Mouse (Mus musculus) heart, adult 2 months (tissue): ENCODE results near the gene Pcbd2. TPM values are rescaled to one million over a fixed set of nuclear protein-coding genes. Genes with fewer than 3 reads are reported as not detected.

Source experiments
- DNase-seq, 2 experiments: peaks; one replicate each; pipeline ENCODE4 v3.0.0; 2021
- H3K27ac ChIP-seq: fragments of 200-600 bp; 2 replicates; pipeline ENCODE4 v1.8.1; 2022
- H3K27me3 ChIP-seq: fragments of 200-500 bp; 2 replicates; pipeline ENCODE4 v1.6.1; 2012; ENCODE audit warnings: mild to moderate bottlenecking, low read length, inconsistent platforms, mixed read lengths; ENCODE audit not compliant: control insufficient read depth, insufficient read depth
- H3K36me3 ChIP-seq: fragments of 200-500 bp; 2 replicates; pipeline ENCODE4 v1.6.1; 2012; ENCODE audit warnings: low read length, inconsistent platforms; ENCODE audit not compliant: control insufficient read depth, insufficient read depth
- H3K4me1 ChIP-seq: fragments of 200-500 bp; 2 replicates; pipeline ENCODE4 v1.6.1; 2011; ENCODE audit warnings: low read length; ENCODE audit not compliant: control insufficient read depth, insufficient read depth
- H3K4me3 ChIP-seq: fragments of 200-600 bp; 2 replicates; pipeline ENCODE4 v1.8.1; 2022
- H3K79me2 ChIP-seq: fragments of 200-500 bp; replicated peaks from 2 replicates; pipeline ENCODE4 v1.6.1; 2012; ENCODE audit warnings: mild to moderate bottlenecking, inconsistent platforms, low read length, moderate library complexity, mixed read lengths; ENCODE audit not compliant: control insufficient read depth, insufficient read depth
- H3K9ac ChIP-seq: fragments of 200-500 bp; 2 replicates; pipeline ENCODE4 v1.6.1; 2012; ENCODE audit warnings: low read depth, mild to moderate bottlenecking, control low read depth, inconsistent platforms, low read length, mixed read lengths
- CTCF ChIP-seq: fragments of 200-600 bp; IDR thresholded peaks from 2 replicates; pipeline ENCODE4 v1.8.1; 2022; ENCODE audit warnings: antibody characterized with exemption, mild to moderate bottlenecking, moderate library complexity
- EP300 ChIP-seq: fragments of 200-500 bp; IDR thresholded peaks from 2 replicates; pipeline ENCODE4 v1.6.1; 2011; ENCODE audit warnings: low read depth, low read length, control low read depth; ENCODE audit not compliant: insufficient read depth
- POLR2A ChIP-seq: fragments of 200-500 bp; IDR thresholded peaks from 2 replicates; pipeline ENCODE4 v1.6.1; 2011; ENCODE audit warnings: mild to moderate bottlenecking, low read depth, low read length, control low read depth; ENCODE audit not compliant: insufficient read depth
- WGBS: fragments of 180-500 bp; shearing (Covaris S2); methylation state at CpG from one replicate; pipeline ENCODE4 v1.1.7; 2018; 5-methylcytosine and 5-hydroxymethylcytosine counted together
- intact Hi-C: fragments of 180-260 bp; cut with DNase I; formaldehyde crosslinking; loops from one replicate; pipeline ENCODE4 v1.15.1; 2025
- polyA plus RNA-seq: library from polyadenylated mRNA; depleted of rRNA; stranded (reverse); fragments of >200 nt; gene quantifications from 2 replicates; pipeline ENCODE4 v1.2.3, GENCODE M21; 2012
- total RNA-seq, 2 experiments: library from RNA; stranded (reverse); gene quantifications; 2 replicates each; pipeline ENCODE4 v1.2.3; 2021

Pcbd2 gene
- total and polyA plus RNA-seq, 3 experiments = 34.6 to 47.6 (median 46.7) TPM

DNA sequence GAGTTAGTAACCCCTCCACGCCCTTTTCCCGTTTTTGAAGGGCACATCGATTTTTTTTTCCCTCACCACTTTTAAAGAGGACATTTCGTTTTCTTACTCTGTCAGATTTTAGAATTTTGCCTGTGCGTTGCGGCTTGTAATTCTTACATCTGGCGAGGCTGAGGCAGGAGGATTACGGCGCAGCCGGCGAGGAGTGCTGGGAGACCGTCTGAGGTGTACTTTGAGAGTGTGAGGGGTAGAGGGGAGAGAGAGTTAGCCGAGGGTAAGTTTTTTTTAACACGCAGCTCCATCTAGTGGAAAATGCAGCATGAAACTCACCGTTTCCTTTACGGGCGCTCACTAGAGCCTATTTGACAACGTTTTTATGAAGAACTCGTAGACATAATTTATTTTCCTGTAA, 671 bp downstream of the Pcbd2 start:
- DNase-seq = peak; percentile 69 to 77
- Histone ChIP-seq H3K79me2 (0 out of 2 replicates have a peak, but pooled peaks cover 2% of the 10 kb centered on the region), H3K9ac (peak overlapping the region; percentile 93), H3K27me3 (no peaks in the 10 kb centered on the region), H3K4me1 (no peaks in the 10 kb centered on the region), H3K36me3 (no peaks in the 10 kb centered on the region), H3K27ac (peak overlapping the region; percentile 95), H3K4me3 (peak overlapping the region; percentile 97)
- intact Hi-C loops = loop anchor here (1.0 to 5.0 kb wide), 4 partner anchors 14 to 127 kb away; partner anchors contain the start of genes B230219D22Rik and Txndc15
- under 1% methylated on average over 19 of the region's 19 CpGs for WGBS
- TF ChIP-seq EP300 (0 out of 2 replicates have a peak, but pooled peaks have one; percentile 10), CTCF (peak; percentile 84), POLR2A (peak; percentile 79)

DNA sequence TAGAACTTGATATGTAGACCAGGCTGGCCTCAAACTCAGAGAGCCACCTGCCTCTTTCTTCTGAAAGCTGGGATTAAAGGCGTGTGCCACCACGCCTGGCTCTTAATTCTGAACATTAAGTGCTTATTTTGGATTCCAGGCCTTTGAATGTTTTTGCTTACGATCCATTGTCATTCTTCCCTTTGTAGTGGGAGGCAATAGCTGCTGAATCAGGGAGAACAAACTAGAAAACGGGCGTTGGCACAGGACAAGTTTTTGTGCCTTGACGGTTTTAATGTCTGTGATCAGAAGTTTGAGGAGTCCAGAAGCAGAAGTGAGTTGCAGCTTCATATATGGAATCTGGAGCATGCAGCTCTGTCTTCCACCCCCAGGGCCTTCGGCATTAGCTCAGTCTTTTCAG, 3.5 kb downstream of the Pcbd2 start:
- H3K79me2 ChIP-seq = peaks cover 3% of the 10 kb centered on the region; the same call in 1 of the 2 replicates
- DNase-seq = no peak
- H3K27me3 ChIP-seq = no peaks in the 10 kb centered on the region
- no peaks in the 10 kb centered on the region for H3K36me3 ChIP-seq
- WGBS = 90% methylated on average over 7 of the region's 7 CpGs
- H3K27ac ChIP-seq = no peak overlapping the region
- no peaks in the 10 kb centered on the region for H3K4me1 ChIP-seq
- TF ChIP-seq POLR2A = no peak
- TF ChIP-seq CTCF = no peak
- TF ChIP-seq EP300 = no peak
- H3K4me3 ChIP-seq = no peak overlapping the region
- no peak overlapping the region for H3K9ac ChIP-seq
- intact Hi-C loops = no loop called here

DNA sequence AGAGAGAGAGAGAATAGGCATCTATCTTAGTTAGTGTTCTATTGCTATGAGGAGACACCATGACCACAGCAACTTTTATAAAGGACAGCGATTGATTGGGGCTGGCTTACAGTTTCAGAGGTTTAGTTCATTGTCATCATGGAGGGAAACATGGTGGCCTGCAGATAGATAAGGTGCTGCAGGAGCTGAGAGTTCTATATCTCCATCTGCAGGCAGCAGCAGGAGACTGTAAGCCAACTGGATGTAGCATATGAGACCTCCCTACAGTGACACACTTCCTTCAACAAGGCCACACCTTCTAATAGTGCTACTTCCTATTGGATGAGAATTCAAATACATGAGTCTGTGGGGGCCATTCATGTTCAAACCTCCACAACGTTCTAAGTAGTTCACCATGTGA, 5.0 kb downstream of the Pcbd2 start:
- no peak overlapping the region for H3K27ac ChIP-seq
- H3K4me3 ChIP-seq = no peak overlapping the region
- no peak for TF ChIP-seq CTCF
- TF ChIP-seq POLR2A = no peak
- no peak for TF ChIP-seq EP300
- H3K9ac ChIP-seq = no peak overlapping the region
- H3K4me1 ChIP-seq = no peaks in the 10 kb centered on the region
- WGBS = 59% methylated on average over 2 of the region's 2 CpGs
- no peaks in the 10 kb centered on the region for H3K36me3 ChIP-seq
- H3K27me3 ChIP-seq = no peaks in the 10 kb centered on the region
- no peak for DNase-seq
- intact Hi-C loops = no loop called here
- peaks cover 3% of the 10 kb centered on the region; the same call in 1 of the 2 replicates for H3K79me2 ChIP-seq

DNA sequence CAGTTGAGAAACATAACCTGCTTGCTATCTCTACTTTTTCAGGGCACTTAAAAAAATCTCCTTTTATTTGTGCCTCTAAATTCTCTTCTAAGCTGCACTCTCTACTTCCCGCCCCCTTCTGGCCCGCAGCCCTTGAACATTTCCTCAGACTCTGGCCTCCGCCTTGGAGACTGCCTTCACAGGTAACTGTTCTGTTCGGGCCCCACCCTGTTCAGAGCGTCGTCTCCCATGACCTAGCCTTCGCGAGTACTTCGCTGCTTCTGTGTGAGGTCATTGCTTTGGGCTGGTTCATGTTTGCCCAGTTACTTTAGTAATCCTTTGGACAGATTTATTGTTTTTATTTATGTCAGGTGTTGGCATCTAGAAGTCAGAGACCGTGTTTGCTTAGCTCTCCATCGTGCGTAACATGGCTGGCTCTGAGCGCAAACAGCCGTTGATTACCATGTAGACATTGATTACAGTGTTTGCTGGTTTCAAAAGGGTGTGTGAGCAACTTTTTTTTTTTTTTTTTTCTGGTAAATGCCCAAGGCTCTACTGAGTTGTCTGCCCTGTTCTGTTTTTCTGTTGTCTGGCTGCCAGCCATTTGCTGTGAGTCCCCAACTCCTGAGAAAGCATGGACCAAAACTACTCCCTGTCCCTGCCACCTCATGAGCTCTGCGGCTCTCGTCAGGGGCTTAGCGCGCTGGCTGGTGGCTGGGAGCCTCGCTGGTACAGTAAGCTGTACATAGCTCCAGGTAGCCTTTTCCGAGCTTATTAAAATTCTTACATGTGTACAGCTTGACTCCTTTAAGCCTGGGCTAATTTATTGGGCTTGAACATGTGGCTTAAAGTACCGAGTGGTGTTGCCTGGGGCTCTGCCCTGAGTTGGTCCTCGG, 6.7 kb downstream of the Pcbd2 start:
- Histone ChIP-seq H3K79me2 (peaks cover 2% of the 10 kb centered on the region; the same call in 1 of the 2 replicates), H3K4me3 (no peak overlapping the region), H3K27ac (no peak overlapping the region), H3K36me3 (no peaks in the 10 kb centered on the region), H3K27me3 (no peaks in the 10 kb centered on the region), H3K9ac (no peak overlapping the region), H3K4me1 (no peaks in the 10 kb centered on the region)
- 88% methylated on average over 22 of the region's 22 CpGs for WGBS
- DNase-seq = no peak
- TF ChIP-seq CTCF = no peak
- TF ChIP-seq POLR2A = no peak
- no peak for TF ChIP-seq EP300
- intact Hi-C loops = no loop called here

DNA sequence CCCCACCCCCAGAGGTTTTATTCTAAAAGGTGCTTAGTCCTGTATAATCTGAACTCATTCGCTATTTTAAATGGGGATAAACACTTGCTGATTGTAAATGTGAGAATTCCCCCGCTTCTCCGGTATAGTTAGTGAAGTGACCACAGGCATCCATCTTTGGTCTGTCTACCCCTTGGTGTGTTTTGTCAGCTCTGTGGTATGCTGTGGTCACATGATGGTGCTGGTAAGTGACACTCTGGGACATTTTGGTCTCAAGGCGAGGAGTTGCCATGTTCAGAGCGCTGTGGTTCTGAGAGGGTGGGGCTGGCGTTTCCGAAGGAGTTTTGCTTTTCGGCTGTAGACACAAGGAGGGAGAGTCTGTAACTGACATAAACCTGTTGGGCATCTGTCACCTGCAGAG, 10.7 kb downstream of the Pcbd2 start:
- TF ChIP-seq POLR2A (no peak), CTCF (no peak), EP300 (no peak)
- Histone ChIP-seq H3K4me3 (no peak overlapping the region), H3K9ac (no peak overlapping the region), H3K4me1 (no peaks in the 10 kb centered on the region), H3K36me3 (no peaks in the 10 kb centered on the region), H3K27ac (no peak overlapping the region), H3K79me2 (peaks cover 2% of the 10 kb centered on the region; the same call in 1 of the 2 replicates), H3K27me3 (no peaks in the 10 kb centered on the region)
- WGBS = 89% methylated on average over 8 of the region's 8 CpGs
- intact Hi-C loops = no loop called here
- no peak for DNase-seq

DNA sequence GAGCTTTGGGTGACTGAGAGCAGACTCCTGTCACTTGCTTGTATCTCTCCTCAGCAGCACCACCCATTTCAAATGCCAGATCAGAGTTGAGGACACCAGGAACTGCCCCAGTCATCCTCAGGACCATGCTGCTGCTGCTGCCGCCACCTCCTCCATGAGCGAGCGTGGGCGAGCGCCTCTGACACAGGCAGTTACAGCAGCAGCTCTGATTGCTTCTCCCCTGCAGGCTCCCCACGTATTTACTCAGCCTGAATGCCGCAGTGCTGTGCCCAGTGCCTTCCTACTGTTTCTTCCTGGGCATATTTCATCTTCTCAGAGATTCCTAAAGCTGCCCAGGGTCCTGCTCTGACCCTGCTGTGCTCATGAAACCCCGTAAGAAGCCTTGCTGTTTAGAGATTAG, 15.1 kb downstream of the Pcbd2 start:
- no peak overlapping the region for H3K4me3 ChIP-seq

More for the DNA sequence above, 15.1 kb downstream of the Pcbd2 start:
- Histone ChIP-seq H3K79me2 (no peaks in the 10 kb centered on the region), H3K27me3 (no peaks in the 10 kb centered on the region), H3K27ac (no peak overlapping the region), H3K4me1 (no peaks in the 10 kb centered on the region), H3K36me3 (no peaks in the 10 kb centered on the region), H3K9ac (no peak overlapping the region)
- 81% methylated on average over 8 of the region's 8 CpGs for WGBS
- intact Hi-C loops = no loop called here
- no peak for DNase-seq
- TF ChIP-seq POLR2A = no peak
- no peak for TF ChIP-seq EP300
- TF ChIP-seq CTCF = no peak
